ENCODE assay signal across 35 mouse cellular contexts in genomic region chr5:80358271-80358670, GRCm38 (mm10).
"Had no signal": no experiment of that assay in that cellular context is flagged by ENCODE, and none has a peak within 500 bp of the region (broad histone marks: within the 10 kb centered on the region; RNA-seq: fewer than 3 reads in every experiment).

No protein-coding gene starts in this region.

- H3K27ac ChIP-seq: heart, embryonic 13.5 days; heart, embryonic 15.5 days; hindbrain, embryonic 10.5 days; hindbrain, embryonic 12.5 days; hindbrain, embryonic 13.5 days; hindbrain, embryonic 14.5 days; hindbrain, embryonic 15.5 days; hindbrain, postnatal 0 days; intestine, embryonic 15.5 days; kidney, embryonic 15.5 days; kidney, postnatal 0 days; layer of hippocampus, adult 2 months; left cerebral cortex, adult 2 months had no signal

- H3K9me3 ChIP-seq: heart, embryonic 12.5 days; heart, embryonic 13.5 days; heart, embryonic 15.5 days; hindbrain, embryonic 10.5 days; hindbrain, embryonic 12.5 days; hindbrain, embryonic 13.5 days; hindbrain, embryonic 15.5 days; intestine, embryonic 15.5 days; kidney, embryonic 15.5 days had no signal

- H3K4me3 ChIP-seq: heart, embryonic 12.5 days; heart, embryonic 13.5 days; heart, embryonic 15.5 days; hindbrain, embryonic 10.5 days; hindbrain, embryonic 12.5 days; hindbrain, embryonic 13.5 days; hindbrain, embryonic 15.5 days; intestine, embryonic 15.5 days; kidney, embryonic 15.5 days; layer of hippocampus, adult 2 months; left cerebral cortex, adult 2 months had no signal

- H3K27me3 ChIP-seq: heart, embryonic 12.5 days; heart, embryonic 13.5 days; heart, embryonic 15.5 days; hindbrain, embryonic 12.5 days; hindbrain, embryonic 13.5 days; hindbrain, embryonic 15.5 days; intestine, embryonic 15.5 days; kidney, embryonic 15.5 days had no signal

- H3K9ac ChIP-seq: heart, embryonic 12.5 days; heart, embryonic 13.5 days; heart, embryonic 15.5 days; hindbrain, embryonic 12.5 days; hindbrain, embryonic 13.5 days; hindbrain, embryonic 14.5 days; hindbrain, embryonic 15.5 days; intestine, embryonic 15.5 days; kidney, embryonic 15.5 days had no signal

- DNase-seq: heart, postnatal 10 days; heart, postnatal 14 days; heart, postnatal 36 days; heart, postnatal 4 days; kidney, adult 11 months; kidney, adult 18-20 months; kidney, adult 2 months; kidney, adult 8-10 months; kidney, adult 9 months; kidney, postnatal 10 days; kidney, postnatal 14 days; kidney, postnatal 25 days; kidney, postnatal 36 days; kidney, postnatal 4 days; layer of hippocampus, adult 9-11 months; layer of hippocampus, postnatal 36 days had no signal

- H3K4me2 ChIP-seq: heart, embryonic 11.5 days; heart, embryonic 12.5 days; heart, embryonic 13.5 days; heart, embryonic 15.5 days; hindbrain, embryonic 12.5 days; hindbrain, embryonic 13.5 days; hindbrain, embryonic 14.5 days; hindbrain, embryonic 15.5 days; intestine, embryonic 15.5 days; kidney, embryonic 15.5 days had no signal

- ATAC-seq: hindbrain, embryonic 16.5 days; hindbrain, postnatal 0 days; inflammation-experienced regulatory T-cells, adult 6 months; intestine, embryonic 15.5 days; intestine, embryonic 16.5 days; intestine, postnatal 0 days had no signal

- H3K4me1 ChIP-seq: heart, embryonic 12.5 days; heart, embryonic 13.5 days; heart, embryonic 15.5 days; hindbrain, embryonic 10.5 days; hindbrain, embryonic 12.5 days; hindbrain, embryonic 13.5 days; hindbrain, embryonic 15.5 days; intestine, embryonic 15.5 days; kidney, embryonic 15.5 days had no signal

- H3K36me3 ChIP-seq: heart, embryonic 12.5 days; heart, embryonic 13.5 days; heart, embryonic 15.5 days; hindbrain, embryonic 10.5 days; hindbrain, embryonic 12.5 days; hindbrain, embryonic 13.5 days; hindbrain, embryonic 15.5 days; intestine, embryonic 15.5 days; kidney, embryonic 15.5 days had no signal
